Mouse (Mus musculus): ENCODE data around the gene Nts.
A peak's percentile ranks its signal among the peaks of the same experiment; 100 is the strongest.
"Not testable (repeated sequence)": the region's sequence is repeated elsewhere in the genome, so short reads cannot be mapped to it uniquely, and the experiment has no call there.

Gene Nts

GRCm38 (mm10) chr10:102490386-102490785 lies at the start of gene Nts:
TSS of gene Nts (minus strand) at chr10:102490486.
- DNase-seq: no peak

DNA sequence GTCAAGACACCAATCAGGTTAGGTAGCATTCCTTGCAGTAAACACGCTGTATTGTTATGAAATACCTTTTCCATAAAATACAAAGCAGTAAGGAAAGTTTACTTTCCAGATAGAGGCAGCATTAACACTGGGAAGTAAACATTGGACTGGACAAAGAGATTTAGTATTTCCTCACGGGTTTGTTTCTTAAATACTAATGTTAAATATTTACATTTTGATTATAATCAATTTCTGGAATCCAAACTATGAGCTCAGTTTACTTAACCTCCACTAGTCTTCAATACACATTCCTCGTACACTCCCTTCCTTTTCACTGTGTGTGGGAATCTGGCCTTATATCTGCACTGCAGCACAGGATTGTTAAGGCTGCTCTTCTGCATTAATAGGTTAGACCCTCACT lies 37.6 kb upstream of the Nts start:
- no peak for DNase-seq

GRCm38 (mm10) chr10:102514159-102514558 lies 23.9 kb upstream of the Nts start:
- DNase-seq: no peak

GRCm38 (mm10) chr10:102511807-102512461 lies 21.6 kb upstream of the Nts start, which contains the start of gene Rassf9:
TSS of gene Rassf9 (plus strand) at chr10:102512222.
- DNase-seq: no peak

GRCm38 (mm10) chr10:102511461-102511806 lies 21.1 kb upstream of the Nts start:
- DNase-seq: no peak

DNA sequence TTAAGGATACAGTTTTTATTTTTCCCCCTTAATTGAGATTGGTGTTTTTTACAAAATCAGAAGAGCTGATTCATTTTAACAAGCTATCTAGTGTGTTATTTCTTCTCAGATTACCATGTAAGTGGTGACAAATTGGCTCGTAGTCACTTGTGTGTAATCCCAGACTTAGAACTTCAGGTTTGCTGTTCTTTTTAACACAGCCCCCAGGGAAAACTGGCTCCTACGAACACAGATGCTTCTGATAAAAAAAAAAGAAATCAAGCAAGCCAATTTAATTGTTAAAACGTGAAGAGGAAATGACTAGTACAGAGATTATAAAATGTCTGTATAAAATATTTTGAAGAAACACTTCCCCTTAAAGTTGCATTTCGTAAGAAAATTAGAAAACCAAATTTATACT lies 17.1 kb upstream of the Nts start:
- no peak for DNase-seq

DNA sequence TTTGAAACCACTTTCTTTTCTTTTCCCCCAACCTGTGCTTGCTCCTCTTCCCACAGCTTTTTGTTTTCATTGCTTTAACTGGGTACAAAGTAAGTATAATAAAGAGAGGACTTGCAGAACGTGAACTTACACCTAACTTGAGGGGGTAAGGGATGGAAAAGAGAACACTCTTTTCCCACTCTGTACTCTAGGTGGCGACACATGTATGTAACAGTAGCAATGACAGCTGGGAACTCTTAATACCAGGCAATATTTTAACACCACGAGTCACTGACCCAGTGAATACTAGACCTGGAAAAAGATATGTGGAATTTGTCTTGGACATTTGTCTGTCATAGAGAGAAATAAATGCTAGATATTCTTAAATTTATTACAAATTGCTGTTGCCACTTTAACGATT lies 8.5 kb upstream of the Nts start:
- DNase-seq: no peak

DNA sequence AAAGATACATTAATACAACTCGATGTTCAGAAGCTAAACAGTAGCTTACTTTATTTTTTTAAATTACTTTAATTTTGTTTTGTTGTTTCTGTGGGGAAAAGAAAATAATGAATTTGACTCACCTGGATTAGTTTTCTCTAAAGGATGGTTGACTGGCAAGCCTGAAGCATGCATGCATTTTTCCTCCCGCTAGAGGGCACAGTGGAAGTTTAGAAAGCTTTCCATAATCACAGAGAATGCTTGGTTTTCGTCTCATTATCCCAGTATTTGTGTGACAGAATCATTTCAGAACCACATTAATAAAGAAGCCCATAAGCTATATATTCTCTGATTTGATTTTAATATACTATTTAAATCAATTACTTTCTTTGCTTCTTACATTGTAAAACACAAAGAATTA lies 1.5 kb upstream of the Nts start:
- peak; percentile 5 for DNase-seq

DNA sequence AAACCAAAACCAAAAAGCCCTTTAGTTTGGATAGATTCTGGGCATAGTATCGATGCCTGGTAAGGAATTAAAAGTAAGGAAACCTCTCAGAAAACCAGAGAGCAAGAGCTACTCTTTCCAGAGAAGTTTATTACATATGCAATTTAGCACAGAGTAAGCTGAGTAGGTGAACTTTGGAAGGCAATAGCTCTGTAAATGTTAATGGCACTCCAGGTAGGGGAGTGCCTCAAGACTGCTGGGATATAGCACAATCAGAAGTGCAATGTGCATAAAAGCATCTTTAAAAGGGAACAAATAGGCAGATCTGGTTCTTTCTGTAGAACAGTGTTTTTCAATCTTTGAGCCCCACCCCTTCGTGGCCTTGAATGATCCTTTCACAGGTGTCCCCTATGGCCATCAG lies 20.9 kb downstream of the Nts start:
- no peak for DNase-seq

GRCm38 (mm10) chr10:102451756-102452155 lies 38.5 kb downstream of the Nts start:
- DNase-seq: peak; percentile 7

GRCm38 (mm10) chr10:102449449-102449848 lies 40.8 kb downstream of the Nts start:
- DNase-seq: peak; percentile 31

GRCm38 (mm10) chr10:102444912-102445556 lies 45.3 kb downstream of the Nts start:
- no peak for DNase-seq

DNA sequence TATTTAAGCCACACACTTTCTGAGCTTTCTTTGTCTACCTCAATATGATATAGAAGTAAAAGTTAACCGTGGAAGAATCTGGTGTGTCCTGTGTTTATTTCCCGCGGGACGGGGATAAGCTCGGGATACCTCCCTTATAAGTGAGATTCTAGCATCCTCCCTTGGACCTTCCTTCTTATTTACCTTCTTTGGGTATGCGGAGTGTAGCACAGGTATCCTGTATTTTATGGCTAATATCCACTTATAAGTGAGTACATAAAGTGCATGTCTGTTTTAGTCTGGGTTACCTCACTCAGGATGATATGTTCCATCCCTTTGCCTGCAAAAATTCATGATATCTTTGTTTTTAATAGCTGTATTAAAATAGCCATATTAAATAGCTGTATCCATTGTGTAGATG lies 54.8 kb downstream of the Nts start:
- not testable (repeated sequence) for DNase-seq

DNA sequence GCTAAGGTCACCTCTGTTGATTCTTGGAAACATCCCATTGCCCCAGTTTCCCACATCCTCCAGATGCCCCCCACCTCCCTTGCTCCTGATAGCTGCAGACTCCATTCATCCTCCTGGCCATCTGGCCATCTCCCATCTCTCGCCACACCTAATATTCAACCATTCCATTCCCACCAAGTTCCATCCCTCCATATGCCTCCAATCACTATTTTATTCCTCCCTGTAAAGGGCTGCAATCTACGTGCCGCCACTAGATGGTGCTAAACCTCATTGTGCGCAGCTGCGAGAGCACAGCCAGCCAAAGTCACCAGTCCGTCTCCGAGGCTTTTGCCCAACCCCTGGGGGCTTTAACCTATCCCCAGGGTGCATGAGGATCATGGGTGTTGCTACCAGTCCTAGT lies 55.2 kb downstream of the Nts start:
- DNase-seq: peak; percentile 8
